Mouse (Mus musculus) mouse trophoblast stem cell (cell line): ENCODE measurements around the gene Rab5c.

Source experiments
- in situ Hi-C, 2 experiments: fragments of 300-500 bp; cut with MseI, MboI; formaldehyde crosslinking; loops; 2 replicates in 1 of 2; 3 replicates in 1 of 2; pipeline ENCODE4 v1.15.1; 2025

Rab5c gene

DNA sequence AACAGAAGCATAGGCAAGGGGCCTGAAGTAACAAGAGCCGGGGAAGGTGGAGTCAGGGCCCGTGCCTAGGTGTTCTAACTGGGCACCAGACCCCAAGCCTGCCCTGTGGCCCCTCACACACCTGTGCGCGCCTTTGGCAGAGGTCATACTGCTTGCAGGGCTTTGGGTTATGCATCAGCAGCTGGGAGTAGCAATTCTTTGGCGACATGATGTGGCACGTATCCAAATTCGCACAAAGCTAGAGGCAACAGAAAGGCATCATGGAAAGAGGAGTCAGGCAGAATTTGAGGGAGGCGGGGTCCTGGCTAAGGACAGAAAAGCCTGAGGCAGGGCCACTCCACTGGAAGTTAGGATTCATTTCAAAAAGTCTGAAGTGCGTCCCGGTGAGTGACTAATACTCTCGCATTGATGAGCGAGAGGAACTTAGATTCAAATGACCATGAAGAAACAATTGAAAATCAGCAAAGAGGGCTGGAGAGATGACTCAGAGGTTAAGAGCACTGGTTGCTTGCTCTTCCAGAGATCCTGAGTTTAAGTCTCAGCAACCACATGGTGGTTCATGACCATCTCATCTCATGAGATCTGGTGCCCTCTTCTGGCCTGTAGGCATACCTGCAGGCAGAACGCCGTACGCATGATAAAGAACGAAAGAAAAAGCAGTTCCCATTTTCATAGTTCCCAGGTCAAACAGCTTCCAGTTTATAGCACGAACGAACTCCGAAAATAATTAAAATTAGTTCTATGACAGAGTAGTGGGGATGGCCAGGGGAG, 35.7 kb downstream of the Rab5c start:
- in situ Hi-C loops = no loop called here

GRCm38 (mm10) chr11:100701301-100701700, 36.7 kb downstream of the Rab5c start:
- in situ Hi-C loops = no loop called here

- in situ Hi-C loops = no loop called here
These were observed 37.3 kb downstream of the Rab5c start for GRCm38 (mm10) chr11:100700710-100701109.

DNA sequence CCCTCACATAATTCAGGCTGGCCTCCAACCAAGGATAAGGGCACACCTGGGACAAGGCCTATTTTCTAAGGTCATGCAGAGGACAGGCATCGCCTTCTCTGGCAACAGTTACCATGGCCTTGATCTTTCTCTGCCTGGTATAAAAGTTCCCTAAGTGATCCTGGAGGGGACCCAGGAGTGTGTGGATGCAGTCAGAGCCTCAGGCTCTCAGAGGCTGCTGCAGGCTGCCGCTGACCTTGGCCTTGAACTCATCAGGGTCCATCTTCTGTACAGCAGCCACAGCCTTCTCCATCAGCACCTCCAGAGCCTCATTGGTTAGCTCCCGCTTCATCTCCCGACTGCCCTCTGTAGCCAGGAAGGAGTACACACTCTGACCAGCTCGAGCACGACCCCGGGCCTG, 40.1 kb downstream of the Rab5c start:
- in situ Hi-C loops = loop anchor here (5.0 kb wide), 1 partner anchor 66 kb away; no protein-coding TSS in a partner anchor

DNA sequence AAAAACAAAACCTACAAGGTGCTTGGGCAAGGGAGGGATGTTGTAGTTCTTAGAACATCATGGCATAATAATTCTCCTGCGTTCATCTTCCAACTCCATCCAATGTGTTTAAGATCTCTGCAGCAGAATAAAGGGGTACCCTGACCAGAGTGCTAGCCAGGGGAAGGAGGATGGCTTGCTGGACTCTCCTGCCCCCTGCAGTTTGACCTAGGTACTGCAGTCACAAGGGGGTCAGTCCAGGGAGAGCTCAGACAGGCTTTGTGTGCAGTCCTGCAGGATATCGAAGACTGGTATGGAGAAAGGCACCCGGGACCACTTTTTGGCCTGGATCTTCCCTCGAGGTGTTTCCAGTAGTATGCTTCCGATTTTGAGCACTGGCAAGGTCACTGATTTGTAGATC, 43.1 kb downstream of the Rab5c start:
- in situ Hi-C loops = loop anchor here (5.0 kb wide), 1 partner anchor 63 kb away; no protein-coding TSS in a partner anchor

DNA sequence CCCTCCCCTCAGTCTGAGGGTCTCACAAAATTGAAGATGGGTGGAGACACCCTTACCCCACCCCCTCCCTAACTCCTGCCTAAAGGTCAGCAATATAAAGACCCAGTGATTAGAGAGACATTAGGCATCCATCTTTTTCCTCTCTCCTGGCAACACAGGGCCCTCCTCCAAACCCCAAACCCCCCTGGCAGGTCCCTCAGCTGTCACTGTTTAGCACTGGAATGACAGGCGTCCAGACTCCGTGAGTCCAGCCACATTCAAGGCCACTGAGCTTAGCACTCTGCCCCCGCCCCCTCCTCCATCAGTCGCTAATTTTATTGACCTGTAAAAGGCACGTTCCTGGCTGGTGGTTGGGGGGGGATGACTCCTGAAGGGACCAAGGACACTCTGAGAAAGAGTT, 44.9 kb downstream of the Rab5c start:
- in situ Hi-C loops = no loop called here

DNA sequence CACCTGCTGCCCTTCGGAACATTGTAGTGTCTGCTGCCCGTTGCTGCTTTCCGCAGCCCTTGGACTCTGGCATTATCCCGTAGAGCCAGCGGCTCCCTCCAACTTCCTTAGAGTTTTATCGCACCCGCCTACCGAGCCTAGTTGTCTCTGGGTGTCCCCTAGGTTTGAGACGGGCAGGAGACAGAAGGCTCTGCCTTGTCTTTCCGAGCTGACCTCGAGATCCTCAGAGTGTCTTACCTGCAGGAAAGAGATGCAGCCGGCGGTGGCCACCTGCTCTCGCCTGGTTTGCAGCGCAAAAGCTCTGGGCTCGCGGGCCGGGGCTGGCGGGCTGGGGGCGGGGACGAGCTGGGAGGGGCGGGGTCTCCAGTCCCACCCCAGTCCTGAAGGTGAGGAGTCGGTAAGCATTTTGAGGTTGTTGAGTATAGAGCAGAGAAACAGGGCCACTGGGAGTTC, 45.8 kb downstream of the Rab5c start, which contains the start of gene Zfp385c:
TSS of gene Zfp385c (minus strand) at position 292 of the 453 bp plus-strand sequence.
- in situ Hi-C loops = no loop called here

DNA sequence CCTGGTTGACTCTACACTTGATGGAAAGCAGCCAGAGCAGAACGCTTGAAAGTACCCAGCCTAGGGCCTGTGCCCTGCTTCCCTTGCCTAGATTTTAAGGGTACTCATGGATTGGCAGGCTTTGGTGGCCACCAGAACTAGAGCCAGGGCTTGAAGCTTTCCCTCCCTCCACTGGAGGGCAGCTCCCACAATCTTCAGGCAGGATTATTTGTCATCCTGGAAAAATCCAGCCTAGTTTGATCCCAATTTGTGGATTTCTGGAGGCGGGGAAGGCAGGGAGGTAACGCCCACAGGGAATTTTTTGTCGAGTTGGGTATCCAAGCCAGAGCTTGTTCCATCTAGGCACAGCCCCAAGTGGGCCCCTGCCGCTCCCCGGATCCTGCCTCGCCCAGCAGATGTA, 47.6 kb downstream of the Rab5c start:
- in situ Hi-C loops = no loop called here

- in situ Hi-C loops = no loop called here
These were observed 49.6 kb downstream of the Rab5c start for GRCm38 (mm10) chr11:100688443-100688842.

- in situ Hi-C loops = no loop called here
These were observed 50.8 kb downstream of the Rab5c start for GRCm38 (mm10) chr11:100687265-100687664.

- in situ Hi-C loops = no loop called here
These were observed 52.6 kb downstream of the Rab5c start for GRCm38 (mm10) chr11:100685371-100685770.

DNA sequence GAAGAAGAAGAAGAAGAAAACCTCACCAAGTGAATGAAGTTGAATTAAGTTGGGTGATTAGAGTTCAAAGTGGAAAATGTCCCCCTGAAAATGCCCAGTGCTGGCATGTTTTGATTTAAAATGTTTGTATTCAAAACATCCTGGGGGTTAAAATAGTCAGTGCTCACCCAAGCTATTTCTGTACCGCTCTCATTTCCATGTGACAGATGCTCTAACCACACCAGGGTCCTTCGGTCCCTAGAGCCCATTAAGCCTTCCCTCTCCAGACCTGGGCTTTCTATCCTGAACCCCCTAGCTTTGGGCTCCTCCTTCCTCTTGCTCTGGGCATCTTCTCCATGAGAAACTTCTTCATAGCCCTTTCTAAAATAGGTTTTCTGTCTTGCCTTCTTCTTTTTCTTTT, 53.9 kb downstream of the Rab5c start:
- in situ Hi-C loops = no loop called here

GRCm38 (mm10) chr11:100682526-100682925, 55.5 kb downstream of the Rab5c start:
- in situ Hi-C loops = no loop called here

DNA sequence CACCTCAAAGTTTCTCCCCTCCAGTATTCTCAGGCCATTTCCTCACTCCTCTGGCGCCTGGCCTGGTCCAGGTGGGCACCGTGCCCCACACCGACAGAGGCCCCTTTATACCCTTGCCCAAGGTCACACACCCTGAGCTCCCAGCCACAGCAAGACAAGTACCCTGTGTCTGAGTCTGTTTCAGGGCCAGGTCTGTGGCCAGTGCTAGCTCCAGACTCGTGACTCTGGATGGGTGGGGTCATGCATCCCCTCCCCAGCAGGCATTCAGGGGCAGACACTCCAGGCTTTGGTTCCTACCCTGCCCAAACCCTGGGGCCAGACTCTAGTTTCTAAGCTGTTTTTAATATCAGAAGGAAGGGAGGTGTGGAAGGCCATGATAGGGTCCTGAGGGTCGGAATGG, 56.2 kb downstream of the Rab5c start:
- in situ Hi-C loops = no loop called here

DNA sequence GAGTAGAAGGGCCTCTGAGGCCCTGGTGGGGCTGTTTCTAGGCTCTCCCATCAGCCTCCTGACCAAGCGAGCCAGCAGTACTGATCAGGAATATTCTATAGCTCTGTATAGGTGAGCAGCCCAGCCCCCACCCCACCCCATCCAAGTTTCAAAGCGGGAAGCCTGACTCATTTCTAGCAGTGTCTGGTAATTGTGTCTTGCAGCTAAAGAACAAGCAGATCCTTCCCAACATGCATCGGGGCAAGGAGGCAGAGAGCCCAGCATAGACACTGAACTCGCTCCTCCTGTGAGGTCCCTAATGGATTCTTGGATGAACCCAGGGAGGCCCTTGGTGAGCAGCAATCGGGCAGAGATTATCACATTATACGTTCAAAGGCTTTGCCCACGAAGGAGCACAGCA, 60.2 kb downstream of the Rab5c start:
- in situ Hi-C loops = no loop called here

DNA sequence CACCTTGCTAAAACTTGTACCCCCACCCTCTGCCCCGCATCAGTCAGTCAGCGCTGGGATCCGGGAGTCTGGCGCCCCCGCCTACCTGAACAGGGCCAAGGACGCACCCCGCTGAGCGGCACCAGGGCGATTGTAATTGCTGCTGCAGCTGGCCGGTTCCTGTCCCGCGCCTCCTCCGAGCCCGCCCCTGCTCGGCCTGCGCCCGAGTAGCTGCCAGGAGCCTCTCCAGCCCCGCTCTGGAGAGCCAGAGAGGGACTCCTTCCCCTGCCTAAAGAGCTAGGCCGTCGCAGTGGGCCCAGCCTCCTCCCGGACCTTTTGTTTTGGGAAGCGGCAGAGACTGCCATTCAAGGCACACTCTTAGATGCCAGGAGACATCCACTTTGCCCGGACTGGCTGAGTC, 64.8 kb downstream of the Rab5c start:
- in situ Hi-C loops = no loop called here

DNA sequence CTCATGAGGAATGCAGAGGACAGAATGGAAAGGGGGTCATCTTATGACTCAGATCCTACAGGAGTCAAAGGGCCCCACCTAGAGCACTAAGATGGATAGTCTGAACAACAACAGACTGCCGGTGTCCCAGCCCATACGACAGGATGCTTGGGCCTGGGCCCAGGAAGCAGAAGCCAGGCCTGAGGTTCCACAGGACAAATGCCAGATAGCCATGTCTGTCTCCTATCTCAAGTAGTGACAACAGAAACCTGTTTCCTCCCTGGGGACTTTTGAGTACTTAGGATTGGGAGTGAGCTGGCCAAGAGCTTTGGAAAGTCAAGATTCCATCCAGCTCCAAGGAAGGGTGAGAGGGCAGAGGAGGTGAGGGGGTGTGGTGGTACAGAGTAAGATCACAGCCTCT, 66.1 kb downstream of the Rab5c start:
- in situ Hi-C loops = no loop called here

- in situ Hi-C loops = no loop called here
These were observed 67.0 kb downstream of the Rab5c start for GRCm38 (mm10) chr11:100671049-100671448.
